Mouse (Mus musculus): Measurements from ENCODE around the gene Tmem181a. TPM values are rescaled to one million over a fixed set of nuclear protein-coding genes. Genes with fewer than 3 reads are reported as not detected.
"Not testable (repeated sequence)": the region's sequence is repeated elsewhere in the genome, so short reads cannot be mapped to it uniquely, and the experiment has no call there.

Gene Tmem181a
- polyA plus RNA-seq, 1 experiment from 2014 or later, result 73.1 TPM

GRCm38 (mm10) chr17:6342606-6343294 lies 86.1 kb downstream of the Tmem181a start:
- H3K4me2 ChIP-seq (ENCODE audit: low read length); H3K36me3 ChIP-seq (ENCODE audit: control insufficient read depth, insufficient read depth, low read length): not testable (repeated sequence)

GRCm38 (mm10) chr17:6355256-6355655 lies 98.6 kb downstream of the Tmem181a start:
- 93% methylated on average over 10 of the region's 10 CpGs for WGBS
- H3K27me3 ChIP-seq (ENCODE audit: control insufficient read depth, insufficient read depth, low read depth, low read length); H3K4me3 ChIP-seq (ENCODE audit: low read depth, low read length); H3K36me3 ChIP-seq (ENCODE audit: control insufficient read depth, insufficient read depth, low read length); H3K9ac ChIP-seq (ENCODE audit: low read depth, low read length); ATAC-seq; H3K4me2 ChIP-seq (ENCODE audit: low read length); H3K4me1 ChIP-seq (ENCODE audit: control insufficient read depth, insufficient read depth, low read length); H3K9me3 ChIP-seq (replicated peaks; ENCODE audit: control insufficient read depth, low read length, poor library complexity, severe bottlenecking); H3K27ac ChIP-seq (ENCODE audit: low read length): not testable (repeated sequence)

More at GRCm38 (mm10) chr17:6342606-6343294, 86.1 kb downstream of the Tmem181a start:
- no CpG with 5 or more reads among the region's 12 CpGs for WGBS
- H3K9ac ChIP-seq (ENCODE audit: low read depth, low read length); ATAC-seq; H3K4me1 ChIP-seq (ENCODE audit: control insufficient read depth, insufficient read depth, low read length); H3K9me3 ChIP-seq (replicated peaks; ENCODE audit: control insufficient read depth, low read length, poor library complexity, severe bottlenecking); H3K27ac ChIP-seq (ENCODE audit: low read length); H3K4me3 ChIP-seq (ENCODE audit: low read depth, low read length); H3K27me3 ChIP-seq (ENCODE audit: control insufficient read depth, insufficient read depth, low read depth, low read length): not testable (repeated sequence)

Other genes with a start within 250 kb of the Tmem181a start
- 12.6 and 13.7 TPM in 2 replicates for gene Serac1, start 177.1 kb upstream of the Tmem181a start, polyA plus RNA-seq (2015; fragmentation: Nextera tagmentation; extraction: Ambion mirVana)
- gene Gtf2h5, start 177.1 kb upstream of the Tmem181a start, polyA plus RNA-seq (2015; fragmentation: Nextera tagmentation; extraction: Ambion mirVana), result 198 and 214 TPM in 2 replicates
- gene Tulp4, start 150.4 kb upstream of the Tmem181a start, polyA plus RNA-seq (2015; fragmentation: Nextera tagmentation; extraction: Ambion mirVana), result 115 and 142 TPM in 2 replicates
- gene Dynlt1a, start 60.6 kb downstream of the Tmem181a start, polyA plus RNA-seq (2015; fragmentation: Nextera tagmentation; extraction: Ambion mirVana), result 55.3 and 57.3 TPM in 2 replicates
- gene Dynlt1b, start 173.3 kb downstream of the Tmem181a start, polyA plus RNA-seq (2015; fragmentation: Nextera tagmentation; extraction: Ambion mirVana), result 1,051 and 1,054 TPM in 2 replicates

All from midbrain, embryonic 16.5 days (tissue).